Mouse (Mus musculus) ZHBTc4 (cell line): Measurements from ENCODE around the gene Phf24.

ENCODE experiments used
- DNase-seq: peaks from one replicate; pipeline ENCODE4 v3.0.0-alpha.2; 2011; ENCODE audit warnings: low read depth, low spot score

The Phf24 gene

GRCm38 (mm10) chr4:42916617-42917401 lies at the start of gene Phf24:
TSS of gene Phf24 (plus strand) at chr4:42916660.
- DNase-seq, result peak; percentile 58

GRCm38 (mm10) chr4:42867390-42867789 lies 49.1 kb upstream of the Phf24 start:
- no peak for DNase-seq

- no peak for DNase-seq
These were observed 48.3 kb upstream of the Phf24 start for GRCm38 (mm10) chr4:42868193-42868592.

- no peak for DNase-seq
These were observed 45.7 kb upstream of the Phf24 start for GRCm38 (mm10) chr4:42870748-42871147.

- no peak for DNase-seq
These were observed 44.3 kb upstream of the Phf24 start for GRCm38 (mm10) chr4:42872151-42872550.

GRCm38 (mm10) chr4:42872746-42873435 lies 43.6 kb upstream of the Phf24 start:
- DNase-seq, result peak; percentile 67

- DNase-seq, result no peak
These were observed 42.3 kb upstream of the Phf24 start, which contains the start of gene Fam205c for GRCm38 (mm10) chr4:42874134-42874533. TSS of gene Fam205c (minus strand) at chr4:42874234.

GRCm38 (mm10) chr4:42876586-42877291 lies 39.7 kb upstream of the Phf24 start:
- DNase-seq, result peak; percentile 77

- DNase-seq, result no peak
These were observed 38.8 kb upstream of the Phf24 start for GRCm38 (mm10) chr4:42877657-42878056.

GRCm38 (mm10) chr4:42879829-42880676 lies 36.4 kb upstream of the Phf24 start:
- no peak for DNase-seq

- no peak for DNase-seq
These were observed 35.8 kb upstream of the Phf24 start for GRCm38 (mm10) chr4:42880677-42880948.

- no peak for DNase-seq
These were observed 29.5 kb upstream of the Phf24 start for GRCm38 (mm10) chr4:42886926-42887325.

- DNase-seq, result no peak
These were observed 27.7 kb upstream of the Phf24 start for GRCm38 (mm10) chr4:42888806-42889205.

- no peak for DNase-seq
These were observed 25.3 kb upstream of the Phf24 start for GRCm38 (mm10) chr4:42891176-42891575.

GRCm38 (mm10) chr4:42895118-42895517 lies 21.3 kb upstream of the Phf24 start:
- no peak for DNase-seq

GRCm38 (mm10) chr4:42898914-42899313 lies 17.5 kb upstream of the Phf24 start:
- DNase-seq, result peak; percentile 61

- no peak for DNase-seq
These were observed 15.6 kb upstream of the Phf24 start for GRCm38 (mm10) chr4:42900878-42901277.

GRCm38 (mm10) chr4:42902174-42902573 lies 14.3 kb upstream of the Phf24 start:
- peak; percentile 69 for DNase-seq

GRCm38 (mm10) chr4:42902730-42903129 lies 13.7 kb upstream of the Phf24 start:
- no peak for DNase-seq

- no peak for DNase-seq
These were observed 12.5 kb upstream of the Phf24 start for GRCm38 (mm10) chr4:42903942-42904341.

GRCm38 (mm10) chr4:42904523-42904922 lies 11.9 kb upstream of the Phf24 start:
- DNase-seq, result no peak

- DNase-seq, result no peak
These were observed 11.5 kb upstream of the Phf24 start for GRCm38 (mm10) chr4:42904966-42905365.
